Mouse (Mus musculus) hindbrain, embryonic 16.5 days (tissue): Measurements from ENCODE around the gene Zglp1. TPM values are rescaled to one million over a fixed set of nuclear protein-coding genes. Genes with fewer than 3 reads are reported as not detected.

Experiments
- ATAC-seq: fragments of 200-750 bp; cut with Nextera tagmentation; 2 replicates; pipeline ENCODE4 v1.8.0; 2017; ENCODE audit warnings: moderate TSS enrichment, moderate library complexity
- H3K27ac ChIP-seq: fragments of 300-500 bp; sonication (generic); 2 replicates; pipeline ENCODE4 v1.5.1; 2014; ENCODE audit warnings: low read depth, mild to moderate bottlenecking, control low read depth, low read length, moderate library complexity
- H3K27me3 ChIP-seq: fragments of 300-500 bp; sonication (generic); replicated peaks from 2 replicates; pipeline ENCODE4 v1.6.1; 2014; ENCODE audit warnings: low read length; ENCODE audit not compliant: control insufficient read depth, insufficient read depth
- H3K36me3 ChIP-seq: fragments of 300-500 bp; sonication (generic); 2 replicates; pipeline ENCODE4 v1.6.1; 2014; ENCODE audit warnings: mild to moderate bottlenecking, low read length, moderate library complexity, mixed read lengths; ENCODE audit not compliant: control insufficient read depth, insufficient read depth
- H3K4me1 ChIP-seq: fragments of 300-500 bp; sonication (generic); 2 replicates; pipeline ENCODE4 v1.6.1; 2014; ENCODE audit warnings: low read depth, low read length; ENCODE audit not compliant: control insufficient read depth, insufficient read depth
- H3K4me2 ChIP-seq: fragments of 300-500 bp; sonication (generic); 2 replicates; pipeline ENCODE4 v1.6.1; 2014; ENCODE audit warnings: mild to moderate bottlenecking, low read length, control low read depth, moderate library complexity
- H3K4me3 ChIP-seq: fragments of 300-500 bp; sonication (generic); 2 replicates; pipeline ENCODE4 v1.5.1; 2014; ENCODE audit warnings: mild to moderate bottlenecking, low read length, control low read depth, moderate library complexity
- H3K9ac ChIP-seq: fragments of 300-500 bp; sonication (generic); 2 replicates; pipeline ENCODE4 v1.6.1; 2014; ENCODE audit warnings: low read depth, mild to moderate bottlenecking, control low read depth, low read length, moderate library complexity
- H3K9me3 ChIP-seq: fragments of 300-500 bp; sonication (generic); 2 replicates; pipeline ENCODE4 v1.6.1; 2014; ENCODE audit warnings: mild to moderate bottlenecking, low read length, moderate library complexity; ENCODE audit not compliant: control insufficient read depth
- WGBS: fragments of 180-500 bp; shearing (Covaris S2); extraction: QIAGEN DNeasy Blood & Tissue Kit; methylation state at CpG from one replicate; pipeline ENCODE4 v1.1.7; 2014; 5-methylcytosine and 5-hydroxymethylcytosine counted together
- polyA plus RNA-seq: library from polyadenylated mRNA; unstranded; fragments of >200 nt; fragmentation: Nextera tagmentation; extraction: Ambion mirVana; gene quantifications from 2 replicates; pipeline ENCODE4 v1.2.1, GENCODE M21; 2015

The Zglp1 gene
- polyA plus RNA-seq: 1.5 and 2.1 TPM in 2 replicates

DNA sequence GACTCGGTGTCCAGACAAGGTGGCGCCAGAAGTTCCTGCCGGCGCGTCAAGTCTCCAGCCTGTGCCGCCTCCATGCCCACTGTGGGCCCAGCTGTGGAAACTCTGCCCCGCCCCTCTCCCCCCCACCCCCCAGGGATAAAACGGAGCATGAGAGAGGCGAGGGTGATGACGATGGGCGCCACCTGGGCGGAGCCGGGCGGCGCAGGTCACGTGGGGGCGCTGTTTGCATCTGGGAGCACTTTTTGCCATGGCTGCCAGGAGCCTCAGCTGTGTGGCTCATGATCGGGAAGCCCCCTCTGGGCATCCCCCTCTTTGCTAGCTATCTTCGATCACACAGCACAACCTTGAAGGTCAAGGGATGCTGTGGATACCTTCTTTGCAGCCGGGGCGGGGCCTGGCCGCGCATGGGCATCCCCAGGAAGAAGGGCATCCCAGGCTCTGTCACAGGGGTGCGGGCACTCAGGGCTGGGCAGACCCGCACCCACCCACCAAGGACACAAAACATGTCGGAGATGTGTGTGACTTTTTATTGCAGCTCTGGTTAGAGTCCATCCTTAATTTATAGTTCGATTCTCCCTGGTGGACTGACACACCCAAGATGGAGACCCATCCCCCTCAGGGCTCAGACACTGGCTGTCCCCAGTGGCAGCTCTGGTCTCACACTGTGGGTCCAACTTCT is at the start of gene Zglp1:
Gene Zglp1, minus strand, starts transcription at position 88 of the 679 bp plus-strand sequence.
- H3K27ac ChIP-seq: no peak within 1 kb of the TSS
- peaks cover 27% of the 10 kb centered on the region for H3K36me3 ChIP-seq
- H3K9ac ChIP-seq: no peak within 1 kb of the TSS
- H3K9me3 ChIP-seq: no peaks in the 10 kb centered on the region
- H3K4me3 ChIP-seq: no peak within 1 kb of the TSS
- WGBS: 87% methylated on average over 17 of the region's 27 CpGs
- no peak within 1 kb of the TSS for H3K4me2 ChIP-seq
- peaks cover 6% of the 10 kb centered on the region for H3K4me1 ChIP-seq
- no peaks in the 10 kb centered on the region for H3K27me3 ChIP-seq
- no peak; the same call in 1 of the 2 replicates for ATAC-seq

DNA sequence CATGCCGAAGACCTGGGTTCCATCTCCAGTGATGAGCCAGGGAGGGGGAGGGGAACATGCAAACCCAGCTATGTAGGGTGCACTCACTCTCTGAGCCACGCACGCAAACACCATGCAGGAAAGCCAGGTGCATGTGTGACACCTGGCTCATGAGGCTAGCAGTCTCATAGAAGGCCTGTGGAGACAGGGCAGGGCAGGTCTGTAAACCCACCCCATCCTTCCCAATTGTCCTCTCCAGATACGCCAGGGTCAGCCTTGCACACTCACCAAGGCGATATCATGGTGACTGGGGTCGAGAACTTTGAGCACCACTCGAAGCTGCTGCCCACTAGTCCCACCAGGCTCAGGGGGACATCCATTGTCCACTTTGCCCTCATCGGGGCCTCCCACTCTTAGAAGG is 48.2 kb upstream of the Zglp1 start:
- no peaks in the 10 kb centered on the region for H3K9me3 ChIP-seq
- ATAC-seq: no peak
- H3K36me3 ChIP-seq: no peaks in the 10 kb centered on the region; the same call in 1 of the 2 replicates

DNA sequence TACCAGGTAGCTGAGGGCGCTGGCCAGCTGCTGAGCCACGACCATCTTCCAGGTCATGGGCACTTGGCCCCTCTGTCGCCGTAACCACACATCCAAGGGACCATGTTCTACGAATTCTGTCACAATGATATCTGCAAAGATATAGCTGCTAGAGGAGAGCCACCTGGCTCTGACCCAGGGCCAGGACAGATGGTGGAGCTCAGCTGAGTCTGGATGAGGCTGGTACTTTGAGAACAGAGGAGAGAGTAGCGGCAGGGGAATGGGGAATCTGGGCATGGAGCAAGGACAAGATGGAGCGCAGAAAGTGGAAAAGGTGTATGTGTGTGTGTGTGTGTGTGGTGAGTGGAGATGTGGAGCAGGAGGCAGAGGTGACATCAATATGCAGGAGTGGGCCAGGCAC is 47.3 kb upstream of the Zglp1 start:
- Histone ChIP-seq H3K4me2 (no peak overlapping the region), H3K27me3 (no peaks in the 10 kb centered on the region), H3K36me3 (no peaks in the 10 kb centered on the region; the same call in 1 of the 2 replicates), H3K9me3 (no peaks in the 10 kb centered on the region), H3K4me3 (no peak overlapping the region), H3K9ac (no peak overlapping the region), H3K4me1 (no peaks in the 10 kb centered on the region), H3K27ac (no peak overlapping the region)
- no peak for ATAC-seq
- WGBS: 92% methylated on average over 7 of the region's 7 CpGs

More for the DNA sequence above, 48.2 kb upstream of the Zglp1 start:
- no peak overlapping the region for H3K27ac ChIP-seq
- H3K4me3 ChIP-seq: no peak overlapping the region
- H3K4me2 ChIP-seq: no peak overlapping the region
- H3K27me3 ChIP-seq: no peaks in the 10 kb centered on the region
- no peaks in the 10 kb centered on the region for H3K4me1 ChIP-seq
- 85% methylated on average over 8 of the region's 8 CpGs for WGBS
- H3K9ac ChIP-seq: no peak overlapping the region

- no peaks in the 10 kb centered on the region for H3K9me3 ChIP-seq
- H3K4me2 ChIP-seq: no peak overlapping the region
- H3K4me1 ChIP-seq: no peaks in the 10 kb centered on the region
- H3K27ac ChIP-seq: no peak overlapping the region
- H3K4me3 ChIP-seq: no peak overlapping the region
- H3K9ac ChIP-seq: no peak overlapping the region
- H3K36me3 ChIP-seq: peaks cover 3% of the 10 kb centered on the region; the same call in 1 of the 2 replicates
- H3K27me3 ChIP-seq: no peaks in the 10 kb centered on the region
- no peak for ATAC-seq
- 89% methylated on average over 6 of the region's 6 CpGs for WGBS
Measured at GRCm38 (mm10) chr9:21113751-21114150, 46.9 kb upstream of the Zglp1 start.

DNA sequence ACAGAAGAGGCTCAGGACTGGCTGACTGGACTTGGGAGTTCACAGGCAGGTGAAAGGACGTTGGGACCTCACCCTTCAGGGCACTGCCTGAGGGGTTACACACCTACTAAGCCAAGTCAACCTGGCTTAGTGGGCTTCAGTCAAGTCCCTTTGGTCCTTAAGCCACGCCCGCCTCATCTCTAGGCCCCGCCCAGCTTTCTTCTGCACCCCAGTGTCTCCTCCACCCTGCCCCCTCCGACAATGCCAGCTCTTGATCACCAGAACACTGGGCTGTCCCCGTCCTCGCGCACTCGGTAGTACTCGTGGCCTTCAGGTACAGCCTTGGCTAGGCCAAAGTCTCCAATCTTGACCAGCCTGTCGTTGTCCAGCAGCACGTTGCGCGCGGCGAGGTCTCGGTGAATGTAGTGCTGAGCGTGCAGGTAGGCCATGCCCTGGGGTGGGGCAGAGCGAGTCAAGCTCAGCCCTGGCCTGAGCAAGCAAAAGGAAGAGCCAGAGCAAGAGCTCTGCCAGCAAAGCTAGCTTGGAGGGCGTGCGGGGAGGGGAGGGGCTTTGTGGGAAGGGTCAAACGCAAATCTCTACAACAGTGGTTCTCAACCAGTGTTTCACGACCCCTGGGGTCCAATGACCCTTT is 40.8 kb upstream of the Zglp1 start:
- WGBS: 46% methylated on average over 23 of the region's 23 CpGs
- Histone ChIP-seq H3K4me2 (no peak overlapping the region), H3K4me3 (no peak overlapping the region), H3K36me3 (peaks cover 7% of the 10 kb centered on the region; the same call in 1 of the 2 replicates), H3K27ac (no peak overlapping the region), H3K4me1 (no peaks in the 10 kb centered on the region), H3K9ac (no peak overlapping the region), H3K27me3 (no peaks in the 10 kb centered on the region), H3K9me3 (no peaks in the 10 kb centered on the region)
- ATAC-seq: no peak

- no peaks in the 10 kb centered on the region for H3K9me3 ChIP-seq
- 84% methylated on average over 5 of the region's 5 CpGs for WGBS
- no peak overlapping the region for H3K27ac ChIP-seq
- H3K4me1 ChIP-seq: no peaks in the 10 kb centered on the region
- H3K9ac ChIP-seq: no peak overlapping the region
- H3K36me3 ChIP-seq: peaks cover 7% of the 10 kb centered on the region; the same call in 1 of the 2 replicates
- no peaks in the 10 kb centered on the region for H3K27me3 ChIP-seq
- ATAC-seq: no peak
- H3K4me2 ChIP-seq: no peak overlapping the region
- H3K4me3 ChIP-seq: no peak overlapping the region
Measured at GRCm38 (mm10) chr9:21105760-21106564, 39.1 kb upstream of the Zglp1 start.

DNA sequence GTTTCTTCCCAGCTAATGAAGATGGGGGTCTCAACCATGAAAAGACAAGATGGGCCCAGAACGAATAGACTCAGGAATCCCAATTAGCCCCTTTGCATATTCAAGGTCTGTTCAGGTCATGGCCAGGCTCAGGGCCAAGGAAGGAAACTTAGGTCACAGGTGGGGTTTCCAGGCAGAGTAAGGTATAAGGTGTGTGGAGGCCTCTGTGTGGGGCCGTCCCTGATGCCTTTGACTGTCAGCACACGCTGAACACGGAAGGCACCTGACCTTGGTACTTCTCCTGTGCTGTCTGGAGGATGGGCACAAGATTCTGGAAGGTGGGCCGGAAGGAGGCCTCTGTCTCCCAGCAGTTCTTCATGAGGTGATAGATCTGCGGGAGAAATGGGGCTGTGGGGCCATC is 37.9 kb upstream of the Zglp1 start:
- ATAC-seq: no peak
- no peak overlapping the region for H3K4me3 ChIP-seq
- no peaks in the 10 kb centered on the region for H3K9me3 ChIP-seq
- no peaks in the 10 kb centered on the region for H3K4me1 ChIP-seq
- WGBS: 90% methylated on average over 6 of the region's 6 CpGs
- no peak overlapping the region for H3K9ac ChIP-seq
- H3K27ac ChIP-seq: no peak overlapping the region
- H3K27me3 ChIP-seq: no peaks in the 10 kb centered on the region
- no peak overlapping the region for H3K4me2 ChIP-seq
- H3K36me3 ChIP-seq: 0 out of 2 replicates have a peak, but pooled peaks cover 7% of the 10 kb centered on the region

GRCm38 (mm10) chr9:21102076-21102475 is 35.2 kb upstream of the Zglp1 start:
- Histone ChIP-seq H3K27me3 (no peaks in the 10 kb centered on the region), H3K4me1 (no peaks in the 10 kb centered on the region), H3K36me3 (no peaks in the 10 kb centered on the region), H3K9me3 (no peaks in the 10 kb centered on the region), H3K4me2 (no peak overlapping the region), H3K9ac (no peak overlapping the region), H3K4me3 (no peak overlapping the region), H3K27ac (no peak overlapping the region)
- ATAC-seq: no peak
- 96% methylated on average over 2 of the region's 2 CpGs for WGBS
